Mouse (Mus musculus) limb, embryonic 13.5 days (tissue): Measurements from ENCODE around the gene Epn3. TPM values are rescaled to one million over a fixed set of nuclear protein-coding genes. Genes with fewer than 3 reads are reported as not detected.

Experiments used
- ATAC-seq: fragments of 200-750 bp; cut with Nextera tagmentation; 2 replicates; pipeline ENCODE4 v1.8.0; 2017; ENCODE audit warnings: low read depth, moderate number of reproducible peaks, moderate TSS enrichment; ENCODE audit not compliant: low FRiP score
- H3K27ac ChIP-seq: fragments of 300-500 bp; sonication (generic); 2 replicates; pipeline ENCODE4 v1.5.1; 2015; ENCODE audit warnings: inconsistent platforms, mild to moderate bottlenecking, moderate library complexity
- H3K27me3 ChIP-seq: fragments of 300-500 bp; sonication (generic); 2 replicates; pipeline ENCODE4 v1.6.1; 2015; ENCODE audit warnings: mild to moderate bottlenecking, inconsistent platforms
- H3K36me3 ChIP-seq: fragments of 300-500 bp; sonication (generic); 2 replicates; pipeline ENCODE4 v1.6.1; 2015; ENCODE audit warnings: inconsistent platforms, mild to moderate bottlenecking, moderate library complexity
- H3K4me1 ChIP-seq: fragments of 300-500 bp; sonication (generic); 2 replicates; pipeline ENCODE4 v1.6.1; 2015; ENCODE audit warnings: inconsistent platforms
- H3K4me2 ChIP-seq: fragments of 300-500 bp; sonication (generic); replicated peaks from 2 replicates; pipeline ENCODE4 v1.6.1; 2015; ENCODE audit warnings: inconsistent platforms, mild to moderate bottlenecking, moderate library complexity
- H3K4me3 ChIP-seq: fragments of 300-500 bp; sonication (generic); 2 replicates; pipeline ENCODE4 v1.5.1; 2015; ENCODE audit warnings: moderate library complexity, mild to moderate bottlenecking, inconsistent platforms
- H3K9ac ChIP-seq: fragments of 300-500 bp; sonication (generic); 2 replicates; pipeline ENCODE4 v1.6.1; 2015; ENCODE audit warnings: mild to moderate bottlenecking, inconsistent platforms
- H3K9me3 ChIP-seq: fragments of 300-500 bp; sonication (generic); 2 replicates; pipeline ENCODE4 v1.6.1; 2016; ENCODE audit warnings: inconsistent platforms
- WGBS: fragments of 180-500 bp; shearing (Covaris S2); methylation state at CpG from one replicate; pipeline ENCODE4 v1.1.7; 2015; 5-methylcytosine and 5-hydroxymethylcytosine counted together
- polyA plus RNA-seq: library from polyadenylated mRNA; unstranded; fragments of >200 nt; fragmentation: Nextera tagmentation; extraction: Ambion mirVana; gene quantifications from 2 replicates; pipeline ENCODE4 v1.2.1, GENCODE M21; 2015

Epn3 gene
- polyA plus RNA-seq, 1 experiment from 2014 or later = 3.1 TPM

- Histone ChIP-seq H3K36me3 (no peaks in the 10 kb centered on the region), H3K9ac (peak overlapping the region; percentile 39; the same call in 1 of the 2 replicates), H3K27me3 (peaks cover 22% of the 10 kb centered on the region), H3K4me2 (no peak overlapping the region), H3K9me3 (no peaks in the 10 kb centered on the region), H3K27ac (no peak overlapping the region), H3K4me3 (no peak overlapping the region), H3K4me1 (peaks cover 30% of the 10 kb centered on the region)
- 49% methylated on average over 6 of the region's 6 CpGs for WGBS
- no peak for ATAC-seq
Observed at GRCm38 (mm10) chr11:94477651-94478050, 22.1 kb downstream of the Epn3 start.

- H3K36me3 ChIP-seq = no peaks in the 10 kb centered on the region
- no peaks in the 10 kb centered on the region for H3K9me3 ChIP-seq
- H3K27ac ChIP-seq = no peak overlapping the region
- WGBS = 24% methylated on average over 11 of the region's 11 CpGs
- no peak overlapping the region for H3K4me2 ChIP-seq
- peaks cover 39% of the 10 kb centered on the region for H3K4me1 ChIP-seq
- no peak overlapping the region for H3K4me3 ChIP-seq
- no peak overlapping the region for H3K9ac ChIP-seq
- no peak for ATAC-seq
- peaks cover 22% of the 10 kb centered on the region for H3K27me3 ChIP-seq
Observed at GRCm38 (mm10) chr11:94475722-94476121, 24.1 kb downstream of the Epn3 start.

- 0 out of 2 replicates have a peak overlapping the region, but pooled peaks have one; percentile 32 for H3K9ac ChIP-seq
- peak overlapping the region; percentile 98 for H3K4me3 ChIP-seq
- H3K27me3 ChIP-seq = peaks cover 22% of the 10 kb centered on the region
- H3K36me3 ChIP-seq = no peaks in the 10 kb centered on the region
- H3K4me2 ChIP-seq = peak overlapping the region; percentile 85
- WGBS = 1% methylated on average over 11 of the region's 11 CpGs
- peaks cover 49% of the 10 kb centered on the region for H3K4me1 ChIP-seq
- no peak for ATAC-seq
- no peaks in the 10 kb centered on the region for H3K9me3 ChIP-seq
- peak overlapping the region; percentile 99 for H3K27ac ChIP-seq
Observed at GRCm38 (mm10) chr11:94474544-94474910, 25.2 kb downstream of the Epn3 start.

GRCm38 (mm10) chr11:94473707-94474543 is 25.8 kb downstream of the Epn3 start, which contains the start of gene Cacna1g:
Cacna1g (minus strand) TSS chr11:94474198.
- peak within 1 kb of the TSS; percentile 85 for H3K4me2 ChIP-seq
- WGBS = under 1% methylated on average over 46 of the region's 71 CpGs
- peak within 1 kb of the TSS; percentile 99 for H3K27ac ChIP-seq
- peak; percentile 93 for ATAC-seq
- H3K36me3 ChIP-seq = no peaks in the 10 kb centered on the region
- H3K4me3 ChIP-seq = peak within 1 kb of the TSS; percentile 98
- H3K9ac ChIP-seq = peak within 1 kb of the TSS; percentile 100
- H3K9me3 ChIP-seq = no peaks in the 10 kb centered on the region
- peaks cover 55% of the 10 kb centered on the region for H3K4me1 ChIP-seq
- peaks cover 22% of the 10 kb centered on the region for H3K27me3 ChIP-seq

GRCm38 (mm10) chr11:94472916-94473706 is 26.7 kb downstream of the Epn3 start:
- Histone ChIP-seq H3K9me3 (no peaks in the 10 kb centered on the region), H3K4me1 (peaks cover 63% of the 10 kb centered on the region), H3K4me3 (peak overlapping the region; percentile 98), H3K4me2 (peak overlapping the region; percentile 85), H3K36me3 (no peaks in the 10 kb centered on the region), H3K9ac (peak overlapping the region; percentile 100), H3K27ac (peak overlapping the region; percentile 99), H3K27me3 (peaks cover 20% of the 10 kb centered on the region)
- 1% methylated on average over 48 of the region's 52 CpGs for WGBS
- no peak for ATAC-seq

- peaks cover under 1% of the 10 kb centered on the region; the same call in 1 of the 2 replicates for H3K36me3 ChIP-seq
- peak overlapping the region; percentile 85 for H3K4me2 ChIP-seq
- ATAC-seq = no peak
- H3K9ac ChIP-seq = peak overlapping the region; percentile 100
- H3K27me3 ChIP-seq = peaks cover 16% of the 10 kb centered on the region; the same call in 1 of the 2 replicates
- H3K27ac ChIP-seq = peak overlapping the region; percentile 99
- under 1% methylated on average over 15 of the region's 15 CpGs for WGBS
- peak overlapping the region; percentile 98 for H3K4me3 ChIP-seq
- peaks cover 66% of the 10 kb centered on the region for H3K4me1 ChIP-seq
- H3K9me3 ChIP-seq = no peaks in the 10 kb centered on the region
Observed at GRCm38 (mm10) chr11:94472585-94472915, 27.2 kb downstream of the Epn3 start.

GRCm38 (mm10) chr11:94471740-94472584 is 27.8 kb downstream of the Epn3 start:
- no peak for ATAC-seq
- H3K4me2 ChIP-seq = peak overlapping the region; percentile 85
- peaks cover 6% of the 10 kb centered on the region; the same call in 1 of the 2 replicates for H3K36me3 ChIP-seq
- H3K27me3 ChIP-seq = peaks cover 14% of the 10 kb centered on the region; the same call in 1 of the 2 replicates
- peak overlapping the region; percentile 99 for H3K27ac ChIP-seq
- WGBS = 3% methylated on average over 17 of the region's 17 CpGs
- peaks cover 66% of the 10 kb centered on the region for H3K4me1 ChIP-seq
- H3K9ac ChIP-seq = peak overlapping the region; percentile 100
- H3K4me3 ChIP-seq = peak overlapping the region; percentile 98
- no peaks in the 10 kb centered on the region for H3K9me3 ChIP-seq

- peak overlapping the region; percentile 99 for H3K27ac ChIP-seq
- peak overlapping the region; percentile 85 for H3K4me2 ChIP-seq
- H3K9me3 ChIP-seq = no peaks in the 10 kb centered on the region
- H3K27me3 ChIP-seq = peaks cover 5% of the 10 kb centered on the region; the same call in 1 of the 2 replicates
- 10% methylated on average over 7 of the region's 7 CpGs for WGBS
- H3K4me3 ChIP-seq = peak overlapping the region; percentile 98
- peaks cover 68% of the 10 kb centered on the region for H3K4me1 ChIP-seq
- H3K36me3 ChIP-seq = peaks cover 20% of the 10 kb centered on the region
- ATAC-seq = no peak
- H3K9ac ChIP-seq = peak overlapping the region; percentile 100
Observed at GRCm38 (mm10) chr11:94470391-94470790, 29.4 kb downstream of the Epn3 start.

GRCm38 (mm10) chr11:94469136-94470064 is 30.4 kb downstream of the Epn3 start:
- WGBS = 16% methylated on average over 8 of the region's 9 CpGs
- H3K4me3 ChIP-seq = peak overlapping the region; percentile 98

GRCm38 (mm10) chr11:94468582-94469064 is 31.2 kb downstream of the Epn3 start:
- Histone ChIP-seq H3K4me1 (peaks cover 76% of the 10 kb centered on the region), H3K27me3 (no peaks in the 10 kb centered on the region), H3K9ac (0 out of 2 replicates have a peak overlapping the region, but pooled peaks have one; percentile 43), H3K27ac (peak overlapping the region; percentile 99), H3K4me3 (peak overlapping the region; percentile 98), H3K36me3 (peaks cover 28% of the 10 kb centered on the region), H3K9me3 (no peaks in the 10 kb centered on the region), H3K4me2 (peak overlapping the region; percentile 85)
- 11% methylated on average over 4 of the region's 4 CpGs for WGBS
- ATAC-seq = peak; percentile 53

More at GRCm38 (mm10) chr11:94469136-94470064, 30.4 kb downstream of the Epn3 start:
- Histone ChIP-seq H3K36me3 (peaks cover 24% of the 10 kb centered on the region), H3K27me3 (no peaks in the 10 kb centered on the region), H3K27ac (peak overlapping the region; percentile 99), H3K4me1 (peaks cover 68% of the 10 kb centered on the region), H3K4me2 (peak overlapping the region; percentile 85), H3K9ac (peak overlapping the region; percentile 43), H3K9me3 (no peaks in the 10 kb centered on the region)
- ATAC-seq = 0 out of 2 replicates have a peak, but pooled peaks have one; percentile 11
